Mouse (Mus musculus) hematopoietic stem cell, adult 5-6 weeks (primary cell): ENCODE measurements around the gene Chchd10. TPM values are rescaled to one million over a fixed set of nuclear protein-coding genes. Genes with fewer than 3 reads are reported as not detected.

Experiments
- ATAC-seq, 2 experiments: fragments of 125-278 bp in 1 of 2; replicated peaks in 1 of 2; 2 replicates each; pipeline ENCODE4 v1.8.0; 2016 to 2017; ENCODE audit warnings: inconsistent platforms in 2 of 2, mild to moderate bottlenecking in 2 of 2, moderate number of reproducible peaks in 2 of 2, low read depth in 1 of 2, moderate TSS enrichment in 1 of 2; ENCODE audit not compliant: low FRiP score in 2 of 2, poor library complexity in 2 of 2, severe bottlenecking in 2 of 2, insufficient read depth in 1 of 2, low TSS enrichment in 1 of 2
- total RNA-seq: library from RNA; stranded (forward); fragments of 172-1452, 232-1000 nt; gene quantifications from 2 replicates; pipeline ENCODE4 v1.2.3, GENCODE M21; 2017

The Chchd10 gene
- total RNA-seq, 1 experiment from 2014 or later, result 52.1 TPM

- ATAC-seq, result no peak
These were observed 8.3 kb downstream of the Chchd10 start for GRCm38 (mm10) chr10:75941042-75941824.

GRCm38 (mm10) chr10:75942736-75943477 is 10.0 kb downstream of the Chchd10 start, which contains the start of gene Vpreb3:
Gene Vpreb3, plus strand, starts transcription at chr10:75943057.
- peak in 1 of 2 experiments; percentile 42; a peak in 1 of 4 replicates for ATAC-seq

GRCm38 (mm10) chr10:75944066-75944772 is 11.3 kb downstream of the Chchd10 start:
- ATAC-seq, result no peak

- no peak for ATAC-seq
These were observed 12.3 kb downstream of the Chchd10 start for GRCm38 (mm10) chr10:75945213-75945612.

GRCm38 (mm10) chr10:75945896-75946295 is 13.0 kb downstream of the Chchd10 start:
- ATAC-seq, result no peak

- no peak for ATAC-seq
These were observed 15.1 kb downstream of the Chchd10 start for GRCm38 (mm10) chr10:75948079-75948478.

- ATAC-seq, result no peak
These were observed 16.4 kb downstream of the Chchd10 start for GRCm38 (mm10) chr10:75949053-75950045.

- ATAC-seq, result no peak
These were observed 17.9 kb downstream of the Chchd10 start for GRCm38 (mm10) chr10:75950791-75951210.

GRCm38 (mm10) chr10:75951424-75952050 is 18.6 kb downstream of the Chchd10 start:
- peak; percentile 36 to 38; a peak in 2 of 4 replicates for ATAC-seq

GRCm38 (mm10) chr10:75954381-75954811 is 21.5 kb downstream of the Chchd10 start, which contains the start of gene Gm5134:
Gene Gm5134, plus strand, starts transcription at chr10:75954514.
- ATAC-seq, result peak; percentile 34 to 42; a peak in 3 of 4 replicates

GRCm38 (mm10) chr10:75973846-75974245 is 40.9 kb downstream of the Chchd10 start:
- no peak for ATAC-seq

- no peak for ATAC-seq
These were observed 42.3 kb downstream of the Chchd10 start for GRCm38 (mm10) chr10:75975216-75975615.

GRCm38 (mm10) chr10:75978119-75978834 is 45.3 kb downstream of the Chchd10 start:
- ATAC-seq, result peak; percentile 92 to 93

- ATAC-seq, result no peak
These were observed 45.9 kb downstream of the Chchd10 start for GRCm38 (mm10) chr10:75978835-75979157.

GRCm38 (mm10) chr10:75979432-75979831 is 46.5 kb downstream of the Chchd10 start:
- ATAC-seq, result no peak
